Mouse (Mus musculus) right cerebral cortex, postnatal 36 days (tissue): ENCODE measurements around the gene Lilra5.
"Not testable (repeated sequence)": the region's sequence is repeated elsewhere in the genome, so short reads cannot be mapped to it uniquely, and the experiment has no call there.

Source experiments
- DNase-seq, 2 experiments: peaks; one replicate each; pipeline ENCODE4 v3.0.0; 2022; ENCODE audit warnings: low spot score in 2 of 2, mixed read lengths in 1 of 2

The Lilra5 gene

DNA sequence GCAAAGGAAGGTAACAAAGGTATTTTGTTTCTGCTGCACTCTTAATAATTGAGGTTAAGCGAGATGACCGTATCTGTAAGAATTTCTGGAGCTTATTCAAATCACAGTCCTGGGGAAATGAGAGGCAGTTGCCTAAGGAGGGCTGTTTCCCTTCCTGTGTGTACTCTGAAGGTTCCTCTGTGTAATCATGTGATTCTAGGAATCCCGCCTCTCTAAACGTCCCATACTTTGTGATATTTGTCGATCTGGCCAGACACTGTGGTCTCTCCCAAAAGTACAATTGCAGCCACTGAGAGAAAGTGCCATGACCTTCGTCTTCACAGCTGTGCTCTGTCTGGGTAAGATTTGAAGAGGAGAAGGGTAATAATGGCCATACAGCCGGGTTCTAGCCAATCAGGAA is at the start of gene Lilra5:
Lilra5 (plus strand) TSS at position 301 of the 400 bp plus-strand sequence.
- no peak for DNase-seq

- no peak for DNase-seq
Measured at GRCm38 (mm10) chr7:4207126-4207525, 30.4 kb upstream of the Lilra5 start.

GRCm38 (mm10) chr7:4208626-4209025 is 28.9 kb upstream of the Lilra5 start:
- DNase-seq: no peak

GRCm38 (mm10) chr7:4213436-4213835 is 24.1 kb upstream of the Lilra5 start:
- DNase-seq: not testable (repeated sequence)

DNA sequence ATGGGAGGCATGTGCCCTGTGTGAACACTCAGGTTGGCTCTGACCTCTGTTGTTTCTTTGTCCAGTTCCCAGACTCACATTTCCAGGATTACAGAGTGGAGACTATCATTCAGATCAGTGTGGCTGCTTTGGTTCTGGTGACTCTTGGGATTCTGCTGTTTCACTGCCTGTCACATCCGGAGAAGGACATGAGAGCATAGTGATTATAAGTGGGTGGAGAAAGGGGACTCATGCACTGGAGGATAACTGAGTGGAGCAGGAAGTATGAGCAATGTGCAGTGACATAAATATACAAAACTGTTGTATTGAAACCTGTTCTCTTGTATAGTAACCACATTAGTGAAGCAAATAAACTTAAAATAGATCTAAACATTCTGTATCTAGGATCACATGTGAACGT is 22.2 kb upstream of the Lilra5 start:
- no peak for DNase-seq

GRCm38 (mm10) chr7:4215805-4216204 is 21.7 kb upstream of the Lilra5 start:
- no peak for DNase-seq

- no peak for DNase-seq
Measured at GRCm38 (mm10) chr7:4235536-4235935, 2.0 kb upstream of the Lilra5 start.

DNA sequence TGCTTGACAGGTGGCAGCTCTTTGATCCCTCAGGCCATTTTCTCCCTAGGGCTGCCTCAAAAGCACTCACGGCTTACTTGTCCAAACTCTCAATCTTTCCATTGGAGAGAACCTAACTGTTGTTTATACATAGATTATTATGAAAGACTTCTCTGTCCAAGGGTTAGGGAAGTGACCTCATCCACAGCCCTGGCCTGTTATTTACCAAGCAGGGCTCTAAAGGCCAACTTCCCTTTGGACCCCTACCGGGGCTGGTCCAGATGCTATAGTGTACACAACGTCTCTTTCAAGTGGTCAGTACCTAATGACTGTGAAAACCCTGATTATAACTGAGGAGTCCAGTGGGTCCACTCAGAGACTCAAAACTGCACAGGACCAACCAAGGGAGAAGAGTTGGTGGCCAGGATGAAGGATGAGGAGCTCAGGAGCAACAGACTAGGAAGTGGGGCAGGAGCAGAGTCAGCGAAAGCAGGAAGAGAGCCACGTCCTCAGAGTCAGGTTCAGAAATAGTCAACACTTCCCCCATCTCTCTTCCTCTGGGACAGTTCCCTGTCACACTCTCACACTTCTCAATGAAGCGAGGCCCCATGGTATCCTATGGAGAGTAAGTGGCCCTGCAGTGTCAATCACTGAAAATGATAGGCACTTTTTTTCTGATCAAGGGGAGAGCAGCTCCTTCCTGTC is 1.6 kb downstream of the Lilra5 start:
- DNase-seq: no peak

GRCm38 (mm10) chr7:4251211-4251610 is 13.7 kb downstream of the Lilra5 start:
- not testable (repeated sequence) for DNase-seq

GRCm38 (mm10) chr7:4256060-4256459 is 18.5 kb downstream of the Lilra5 start:
- not testable (repeated sequence) for DNase-seq

DNA sequence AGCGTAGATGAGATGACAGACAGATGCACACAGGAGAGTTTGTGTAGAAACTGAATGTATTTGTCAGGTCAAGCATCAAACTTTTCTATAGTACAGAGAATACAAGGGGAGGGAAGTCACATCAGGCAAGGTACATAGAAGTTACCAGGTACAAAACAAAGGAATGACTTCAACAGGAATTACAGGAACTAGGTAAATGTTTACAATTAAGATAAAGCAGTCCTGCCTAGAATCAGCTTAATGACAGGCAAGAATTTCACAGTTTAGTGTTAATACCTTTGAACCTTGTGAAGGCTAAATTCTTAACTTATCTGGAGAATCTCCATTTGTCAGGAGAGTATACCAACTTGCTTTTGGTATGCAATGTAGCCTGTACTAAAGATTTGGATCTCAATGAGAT is 23.0 kb downstream of the Lilra5 start:
- DNase-seq: not testable (repeated sequence)

- DNase-seq: not testable (repeated sequence)
Measured at GRCm38 (mm10) chr7:4272106-4272505, 34.6 kb downstream of the Lilra5 start.

DNA sequence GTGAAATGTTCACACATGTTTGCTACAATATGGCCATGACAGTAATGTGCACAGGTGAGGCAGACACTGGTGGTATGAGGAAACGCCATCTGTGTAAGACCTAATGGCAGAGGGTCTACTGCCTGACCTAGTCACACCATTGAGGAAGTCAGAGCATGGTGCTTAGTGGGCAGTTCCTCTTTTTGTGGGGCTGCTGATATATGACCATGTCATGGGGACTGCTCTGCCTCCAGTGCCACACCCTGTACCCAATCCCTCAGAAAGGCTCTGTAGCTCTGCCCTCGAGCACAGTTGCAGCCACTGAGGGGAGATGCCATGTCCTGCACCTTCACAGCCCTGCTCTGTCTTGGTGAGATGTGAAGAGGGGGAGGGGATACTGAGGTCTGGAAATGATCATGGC is 36.3 kb downstream of the Lilra5 start:
- not testable (repeated sequence) for DNase-seq

DNA sequence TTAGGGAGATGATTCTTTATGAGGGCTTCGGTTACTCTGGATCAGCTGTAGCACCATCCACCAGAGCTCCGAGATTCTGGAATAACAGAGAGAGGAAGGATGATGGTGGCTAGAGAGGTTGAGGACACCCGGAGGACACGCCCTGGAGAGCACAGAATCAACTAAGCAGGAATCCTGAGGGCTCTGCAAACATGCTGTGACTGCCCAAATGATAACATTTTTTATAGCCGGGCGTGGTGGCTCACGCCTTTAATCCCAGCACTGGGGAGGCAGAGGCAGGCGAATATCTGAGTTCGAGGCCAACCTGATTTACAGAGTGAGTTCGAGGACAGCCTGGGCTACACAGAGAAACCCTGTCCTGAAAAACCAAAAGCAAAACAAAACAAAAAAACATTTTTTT is 37.9 kb downstream of the Lilra5 start:
- not testable (repeated sequence) for DNase-seq

GRCm38 (mm10) chr7:4292638-4293037 is 55.1 kb downstream of the Lilra5 start:
- DNase-seq: no peak
